Mouse (Mus musculus) testis, adult 2 months (tissue): Measurements from ENCODE around the gene Tmem121.

Experiments
- CTCF ChIP-seq: fragments of 200-500 bp; IDR thresholded peaks from 2 replicates; pipeline ENCODE4 v1.5.1; 2012; ENCODE audit warnings: low read depth, mild to moderate bottlenecking, inconsistent platforms, low read length, moderate library complexity; ENCODE audit not compliant: control insufficient read depth, insufficient read depth, insufficient replicate concordance
- POLR2A ChIP-seq: fragments of 200-500 bp; IDR thresholded peaks from 2 replicates; pipeline ENCODE4 v1.6.1; 2012; ENCODE audit warnings: low read depth, mild to moderate bottlenecking, inconsistent platforms, low read length, moderate library complexity; ENCODE audit not compliant: control insufficient read depth

GRCm38 (mm10) chr12:113210586-113211378 is 25.1 kb downstream of the Tmem121 start:
- TF ChIP-seq POLR2A (no peak), CTCF (no peak)
